Mouse (Mus musculus) kidney, postnatal 36 days (tissue): ENCODE results near the gene Fkbpl.
A peak's percentile ranks its signal among the peaks of the same experiment; 100 is the strongest.

Source experiments
- DNase-seq, 2 experiments: peaks; one replicate each; pipeline ENCODE4 v3.0.0; 2021 to 2022; ENCODE audit warnings: mixed read lengths in 2 of 2

Gene Fkbpl

DNA sequence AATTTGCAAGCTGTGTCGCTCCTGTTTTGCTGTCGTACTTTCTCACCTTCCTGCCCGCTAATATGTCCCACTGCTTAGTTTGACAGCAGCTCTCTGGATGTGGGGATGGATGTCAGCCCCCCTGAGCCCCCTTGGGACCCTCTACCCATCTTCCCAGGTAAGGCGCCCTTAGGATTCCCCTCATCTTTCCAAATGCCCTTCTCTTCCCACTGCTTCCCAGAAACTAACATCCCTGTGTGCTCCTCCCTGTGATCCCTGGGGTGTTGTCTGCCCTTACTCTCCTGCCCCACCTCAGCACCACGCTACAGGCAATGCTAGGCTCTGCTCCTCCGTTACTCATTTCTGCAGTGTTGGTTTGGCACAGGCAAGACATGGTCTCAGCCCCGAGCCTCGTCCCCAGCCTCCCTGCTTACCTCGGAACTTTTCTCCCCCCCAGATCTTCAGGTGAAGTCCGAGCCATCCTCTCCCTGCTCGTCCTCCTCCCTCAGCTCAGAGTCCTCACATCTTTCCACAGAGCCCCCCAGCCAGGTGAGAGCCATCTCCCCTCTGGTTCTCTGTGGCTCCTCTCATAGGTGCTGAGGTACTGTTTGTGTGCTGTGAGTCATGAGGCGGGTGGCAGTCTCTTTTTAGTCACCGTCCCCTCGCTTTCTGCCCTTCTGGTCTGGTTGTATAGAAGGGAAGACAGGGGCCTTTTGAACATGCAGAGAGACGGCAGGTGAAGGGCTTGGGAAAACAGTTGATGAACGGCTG lies 3.8 kb downstream of the Fkbpl start:
- no peak for DNase-seq

GRCm38 (mm10) chr17:34649106-34649864 lies 4.7 kb downstream of the Fkbpl start:
- DNase-seq, result no peak

DNA sequence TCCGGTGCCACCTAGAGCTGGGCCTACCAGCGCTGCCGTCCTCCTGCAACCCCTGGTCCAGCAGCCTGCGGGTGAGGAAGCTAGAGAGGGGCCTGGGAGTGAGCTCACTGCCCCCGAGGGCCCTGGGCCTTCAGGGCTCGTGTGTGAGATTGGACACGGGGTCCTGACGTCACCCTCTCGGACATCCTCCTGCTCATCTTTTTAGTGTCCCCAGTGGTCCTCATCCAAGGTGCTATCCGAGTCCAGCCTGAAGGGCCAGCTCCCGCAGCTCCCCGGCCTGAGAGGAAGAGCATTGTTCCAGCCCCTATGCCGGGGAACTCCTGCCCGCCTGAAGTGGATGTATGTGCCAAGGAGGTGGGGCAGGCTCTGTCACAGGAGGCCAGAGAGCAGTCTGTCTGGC lies 6.2 kb downstream of the Fkbpl start:
- DNase-seq, result no peak

DNA sequence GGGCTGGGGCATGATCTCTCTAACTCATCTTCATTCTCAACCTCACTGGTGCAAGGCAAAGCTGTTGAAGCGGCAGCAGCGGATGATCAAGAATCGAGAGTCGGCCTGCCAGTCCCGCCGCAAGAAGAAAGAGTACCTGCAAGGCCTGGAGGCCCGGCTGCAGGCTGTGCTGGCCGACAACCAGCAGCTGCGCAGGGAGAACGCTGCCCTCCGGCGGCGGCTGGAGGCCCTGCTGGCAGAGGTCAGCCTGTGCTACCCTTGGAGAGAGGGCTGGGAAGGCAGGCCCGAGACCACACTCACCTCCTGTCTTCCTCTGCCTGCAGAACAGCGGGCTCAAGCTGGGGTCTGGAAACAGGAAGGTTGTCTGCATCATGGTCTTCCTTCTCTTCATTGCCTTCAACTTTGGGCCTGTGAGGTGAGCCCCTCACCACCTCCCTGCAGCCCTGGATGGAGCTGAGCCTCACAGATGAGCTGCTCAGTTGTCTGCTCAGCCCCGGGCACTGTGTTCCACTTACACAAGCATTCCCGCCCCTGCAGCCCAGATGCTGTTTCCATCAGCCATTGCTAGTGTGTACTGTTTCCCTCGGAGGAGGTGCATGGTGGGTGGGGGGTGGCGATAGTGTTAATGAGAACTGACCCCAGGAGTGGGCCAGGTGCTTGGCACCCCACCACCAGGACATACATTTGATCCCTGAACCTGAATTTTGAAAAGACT lies 7.1 kb downstream of the Fkbpl start:
- peak; percentile 56 to 84 for DNase-seq

DNA sequence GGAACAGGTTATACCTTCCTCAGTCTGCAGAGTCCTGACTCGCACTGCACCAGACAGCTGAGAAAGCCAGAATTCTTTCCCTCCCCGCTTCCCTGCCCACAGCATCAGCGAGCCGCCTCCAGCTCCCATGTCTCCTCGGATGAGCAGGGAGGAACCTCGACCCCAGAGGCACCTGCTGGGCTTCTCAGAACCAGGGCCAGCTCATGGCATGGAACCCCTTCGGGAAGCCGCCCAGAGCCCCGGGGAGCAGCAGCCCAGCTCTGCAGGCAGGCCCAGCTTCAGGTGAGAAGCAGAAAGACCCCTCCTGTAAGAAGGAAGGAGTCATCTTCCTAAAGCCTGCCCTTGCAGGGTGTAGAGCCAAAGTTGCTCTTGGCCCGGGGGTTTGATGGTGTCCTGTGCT lies 8.0 kb downstream of the Fkbpl start:
- no peak for DNase-seq

DNA sequence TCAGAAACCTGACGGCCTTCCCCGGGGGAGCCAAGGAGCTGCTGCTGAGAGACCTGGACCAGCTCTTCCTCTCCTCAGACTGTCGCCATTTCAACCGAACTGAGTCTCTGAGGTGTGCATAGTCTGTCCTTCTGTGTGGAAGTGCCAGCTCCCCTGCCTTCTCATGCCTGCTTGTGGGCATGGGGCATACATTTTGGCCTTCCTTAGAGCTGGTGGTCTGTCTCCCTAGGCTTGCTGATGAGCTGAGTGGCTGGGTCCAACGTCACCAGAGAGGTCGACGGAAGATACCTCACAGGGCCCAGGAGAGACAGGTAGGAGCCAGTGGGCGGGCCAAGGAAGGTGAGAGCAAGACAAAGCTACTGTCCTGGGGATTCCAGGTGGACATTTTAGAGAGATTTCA lies 8.4 kb downstream of the Fkbpl start:
- no peak for DNase-seq

- DNase-seq, result peak; percentile 41 to 80
Measured at GRCm38 (mm10) chr17:34653746-34654285, 9.3 kb downstream of the Fkbpl start.

GRCm38 (mm10) chr17:34654392-34654791 lies 9.8 kb downstream of the Fkbpl start:
- no peak for DNase-seq

GRCm38 (mm10) chr17:34655160-34655559 lies 10.6 kb downstream of the Fkbpl start:
- peak; percentile 78 to 87 for DNase-seq

DNA sequence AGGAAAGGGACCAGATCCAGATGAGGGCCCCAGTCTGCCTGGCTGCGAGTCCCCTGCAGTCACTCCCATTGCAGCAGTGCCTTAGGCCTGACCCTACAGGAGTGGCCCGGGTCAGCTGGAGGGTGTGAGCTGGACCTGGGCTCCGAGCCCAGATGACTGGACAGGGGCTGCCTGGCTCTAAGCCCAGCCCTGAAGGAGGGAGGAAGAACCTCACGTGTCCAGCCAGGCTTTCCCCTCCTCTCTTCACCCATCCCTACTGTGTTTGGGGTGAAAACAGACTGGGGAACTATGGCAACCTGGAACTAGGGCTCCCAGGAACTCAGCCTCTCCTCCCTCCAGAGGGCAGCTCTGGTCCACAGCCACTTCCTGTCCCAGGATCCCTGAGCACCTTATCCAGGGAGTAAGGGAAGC lies 11.0 kb downstream of the Fkbpl start:
- DNase-seq, result peak; percentile 92 to 93

DNA sequence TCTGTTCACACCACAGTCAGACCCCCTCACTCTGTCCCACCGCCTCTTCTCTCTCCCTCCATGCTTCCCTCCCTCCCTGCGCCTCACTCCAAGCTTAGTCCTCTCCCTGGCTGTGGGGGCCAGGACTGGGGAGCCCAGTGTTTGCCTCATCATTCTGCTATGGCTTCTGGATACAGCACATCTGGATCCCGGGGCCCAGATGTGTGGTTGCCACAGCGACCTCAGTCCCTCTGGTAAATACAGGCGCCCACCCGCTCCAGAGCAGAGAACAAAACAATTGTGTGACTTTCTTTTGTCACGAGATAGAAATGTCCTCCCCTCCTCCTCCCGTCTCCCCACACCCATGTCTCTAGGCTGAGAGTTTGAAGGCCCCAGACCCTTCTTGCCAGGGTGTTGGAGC lies 12.1 kb downstream of the Fkbpl start:
- DNase-seq, result no peak

- no peak for DNase-seq
Measured at GRCm38 (mm10) chr17:34657271-34657670, 12.7 kb downstream of the Fkbpl start.

DNA sequence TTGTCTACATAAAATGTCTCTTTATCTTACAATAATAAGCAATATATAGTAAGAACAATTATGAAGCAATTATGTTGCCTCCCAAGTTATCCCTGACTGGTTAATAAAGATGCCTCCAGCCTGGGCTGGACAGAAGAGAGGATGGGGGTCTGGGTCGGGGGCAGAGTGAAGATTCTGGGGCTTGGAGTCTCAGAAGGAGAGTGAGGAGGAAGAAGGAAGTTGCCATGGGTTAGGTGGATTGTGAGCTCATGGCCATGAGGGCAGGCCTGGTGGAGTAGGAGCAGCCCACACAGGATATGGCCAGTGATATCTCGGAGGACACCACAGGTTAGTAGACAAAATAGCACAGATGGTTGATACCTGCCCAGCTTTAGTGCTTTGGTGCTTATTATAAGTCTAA lies 13.6 kb downstream of the Fkbpl start:
- no peak for DNase-seq

DNA sequence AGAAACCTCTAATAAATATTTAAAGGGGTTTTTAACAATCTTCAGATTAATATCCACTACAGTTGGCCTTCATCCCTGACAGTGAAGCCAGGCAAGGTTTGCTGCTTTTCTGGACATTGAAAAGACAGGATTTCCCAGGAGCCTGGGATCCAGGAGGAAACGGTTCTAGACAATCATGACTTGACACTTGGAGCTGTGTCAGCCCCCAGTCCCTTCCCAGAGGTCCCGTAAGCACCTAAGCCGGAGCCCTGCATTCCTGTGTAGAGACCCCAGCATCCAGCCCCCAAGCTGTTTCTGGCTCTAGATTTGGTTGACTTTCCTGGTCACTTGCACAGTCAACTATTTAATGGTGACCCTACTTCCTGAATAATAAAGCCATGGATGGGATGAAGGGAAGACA lies 14.0 kb downstream of the Fkbpl start:
- DNase-seq, result no peak

- DNase-seq, result peak; percentile 41 to 43
Measured at GRCm38 (mm10) chr17:34659181-34659896, 14.8 kb downstream of the Fkbpl start.

- no peak for DNase-seq
Measured at GRCm38 (mm10) chr17:34659897-34660214, 15.3 kb downstream of the Fkbpl start.

DNA sequence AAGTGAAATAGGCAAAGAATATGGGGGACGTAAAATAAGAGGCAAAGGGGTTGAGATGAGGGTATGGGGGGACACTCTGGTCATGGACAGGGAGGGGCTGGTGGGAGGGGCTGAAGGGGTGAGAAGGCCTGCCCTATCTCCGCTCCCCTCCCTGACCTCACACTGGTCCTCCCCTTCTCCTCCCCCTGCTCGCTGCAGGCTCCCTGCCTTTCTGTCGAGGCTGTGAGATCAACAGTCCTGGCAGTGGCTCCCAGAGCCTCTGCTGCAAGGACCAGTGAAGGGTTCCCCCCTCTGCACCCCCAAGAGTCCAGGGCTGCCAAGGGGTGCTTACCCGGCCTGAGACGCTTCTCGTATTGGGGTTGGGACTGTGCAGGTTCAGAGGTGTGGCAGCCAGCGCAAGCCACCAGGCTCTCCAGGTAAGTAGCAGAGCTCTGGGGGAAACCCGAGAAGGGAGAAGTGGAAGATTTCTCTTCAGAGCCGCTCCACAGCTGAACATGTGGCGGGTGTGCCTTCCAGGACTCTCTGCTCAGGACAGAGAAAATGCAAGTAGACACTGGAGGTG lies 15.8 kb downstream of the Fkbpl start:
- no peak for DNase-seq

GRCm38 (mm10) chr17:34661121-34661591 lies 16.6 kb downstream of the Fkbpl start:
- DNase-seq, result peak; percentile 82 to 88

- DNase-seq, result no peak
Measured at GRCm38 (mm10) chr17:34662468-34662867, 17.9 kb downstream of the Fkbpl start.

DNA sequence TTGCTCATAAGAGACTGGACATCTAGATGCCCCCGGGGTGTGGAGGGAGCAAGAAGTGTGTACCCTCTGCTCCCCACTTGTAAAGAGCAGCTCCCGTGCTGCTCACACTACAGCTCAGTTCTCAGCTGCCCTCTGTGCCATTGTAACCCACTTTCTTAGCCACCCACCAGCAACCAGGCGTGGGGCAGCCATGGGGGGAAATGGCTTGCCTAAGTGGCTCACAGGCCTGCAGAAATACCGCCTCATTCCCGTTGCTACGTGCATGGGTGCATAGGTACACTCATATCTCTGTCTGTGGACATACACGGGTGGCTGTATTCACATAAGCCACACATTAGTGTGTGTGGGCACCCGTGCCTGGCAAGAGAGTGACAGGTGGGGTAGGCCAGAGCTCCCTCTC lies 18.4 kb downstream of the Fkbpl start:
- no peak for DNase-seq

DNA sequence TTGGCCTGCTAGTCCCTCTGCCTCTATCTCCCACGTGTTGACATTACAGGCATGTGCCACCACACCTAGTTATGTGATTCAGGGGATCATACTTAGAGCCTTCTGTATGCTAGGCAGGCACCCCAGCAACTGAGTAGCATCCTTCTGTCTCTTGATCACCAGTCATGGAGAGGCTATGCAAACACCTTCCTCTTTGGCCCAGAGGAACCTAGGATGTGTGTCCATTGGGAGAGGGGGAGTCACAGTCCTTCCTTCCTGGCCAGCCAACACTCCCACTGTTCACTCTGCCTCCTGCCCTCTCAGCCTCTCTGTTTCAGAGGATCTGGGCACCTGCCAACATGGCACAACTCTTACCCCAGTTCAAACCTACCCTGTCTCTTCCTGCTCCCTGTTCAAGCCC lies 19.0 kb downstream of the Fkbpl start:
- DNase-seq, result no peak

DNA sequence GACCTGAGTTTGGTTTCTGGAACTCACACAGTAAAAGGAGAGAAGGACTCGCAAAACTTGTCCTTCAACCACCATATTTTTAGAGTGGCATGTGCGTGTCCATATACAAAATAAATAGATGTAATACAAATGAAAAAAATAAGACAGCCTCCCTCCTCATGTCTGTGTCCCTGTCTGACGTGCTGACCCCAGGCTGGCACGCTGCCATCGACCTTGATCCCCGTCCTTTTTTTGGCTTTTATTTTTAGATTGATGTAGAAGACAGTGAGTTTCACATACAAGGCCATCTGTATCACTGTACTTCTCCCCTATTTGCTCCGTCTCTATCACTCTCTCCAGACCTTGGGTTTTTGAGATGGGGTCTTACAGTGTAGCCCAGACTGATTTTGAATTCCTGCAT lies 19.9 kb downstream of the Fkbpl start:
- no peak for DNase-seq
